Mouse (Mus musculus) heart, postnatal 0 days (tissue): Measurements from ENCODE around the gene Gfod1. TPM values are rescaled to one million over a fixed set of nuclear protein-coding genes. Genes with fewer than 3 reads are reported as not detected.

Experiments
- ATAC-seq: fragments of 200-750 bp; cut with Nextera tagmentation; 2 replicates; pipeline ENCODE4 v1.8.0; 2017; ENCODE audit warnings: low read depth, moderate number of reproducible peaks, moderate library complexity; ENCODE audit not compliant: insufficient read depth
- DNase-seq: peaks from one replicate; pipeline ENCODE4 v3.0.0-alpha.2; 2016; ENCODE audit warnings: low spot score
- H3K27ac ChIP-seq: fragments of 300-500 bp; sonication (generic); 2 replicates; pipeline ENCODE4 v1.5.1; 2014; ENCODE audit warnings: low read depth, mild to moderate bottlenecking
- H3K27me3 ChIP-seq: fragments of 300-500 bp; sonication (generic); 2 replicates; pipeline ENCODE4 v1.6.1; 2014; ENCODE audit warnings: low read length, mixed read lengths; ENCODE audit not compliant: control insufficient read depth, insufficient read depth
- H3K36me3 ChIP-seq: fragments of 300-500 bp; sonication (generic); replicated peaks from 2 replicates; pipeline ENCODE4 v1.6.1; 2014; ENCODE audit warnings: low read length, mixed read lengths; ENCODE audit not compliant: control insufficient read depth, insufficient read depth
- H3K4me1 ChIP-seq: fragments of 300-500 bp; sonication (generic); 2 replicates; pipeline ENCODE4 v1.6.1; 2014; ENCODE audit warnings: antibody characterized with exemption; ENCODE audit not compliant: control insufficient read depth, insufficient read depth
- H3K4me2 ChIP-seq: fragments of 300-500 bp; sonication (generic); 2 replicates; pipeline ENCODE4 v1.6.1; 2014; ENCODE audit warnings: low read depth, mild to moderate bottlenecking, low read length, moderate library complexity
- H3K4me3 ChIP-seq: fragments of 300-500 bp; sonication (generic); 2 replicates; pipeline ENCODE4 v1.5.1; 2014; ENCODE audit warnings: low read depth, low read length
- H3K9ac ChIP-seq: fragments of 300-500 bp; sonication (generic); replicated peaks from 2 replicates; pipeline ENCODE4 v1.6.1; 2014; ENCODE audit warnings: low read depth, low read length, mixed read lengths
- H3K9me3 ChIP-seq: fragments of 300-500 bp; sonication (generic); replicated peaks from 2 replicates; pipeline ENCODE4 v1.6.1; 2016; ENCODE audit warnings: low read length; ENCODE audit not compliant: control insufficient read depth
- CTCF ChIP-seq: IDR thresholded peaks from 2 replicates; pipeline ENCODE4 v1.5.1; 2016; ENCODE audit warnings: antibody characterized with exemption, control low read depth, low read depth
- EP300 ChIP-seq: IDR thresholded peaks from 2 replicates; pipeline ENCODE4 v1.6.1; 2016; ENCODE audit warnings: antibody characterized with exemption, low read depth
- WGBS: fragments of 180-500 bp; shearing (Covaris S2); extraction: QIAGEN DNeasy Blood & Tissue Kit; methylation state at CpG from one replicate; pipeline ENCODE4 v1.1.7; 2014; 5-methylcytosine and 5-hydroxymethylcytosine counted together
- polyA plus RNA-seq: library from polyadenylated mRNA; unstranded; fragments of >200 nt; fragmentation: Nextera tagmentation; extraction: Ambion mirVana; gene quantifications from 2 replicates; pipeline ENCODE4 v1.2.1, GENCODE M21; 2015
- total RNA-seq: library from RNA; depleted of rRNA; stranded (reverse); fragments of >200 nt; gene quantifications from 2 replicates; pipeline ENCODE4 v1.2.3, GENCODE M21; 2014; ENCODE audit warnings: low replicate concordance

Gfod1 gene
- total and polyA plus RNA-seq, 2 experiments from 2014 or later, result 2.5 to 20.5 TPM

DNA sequence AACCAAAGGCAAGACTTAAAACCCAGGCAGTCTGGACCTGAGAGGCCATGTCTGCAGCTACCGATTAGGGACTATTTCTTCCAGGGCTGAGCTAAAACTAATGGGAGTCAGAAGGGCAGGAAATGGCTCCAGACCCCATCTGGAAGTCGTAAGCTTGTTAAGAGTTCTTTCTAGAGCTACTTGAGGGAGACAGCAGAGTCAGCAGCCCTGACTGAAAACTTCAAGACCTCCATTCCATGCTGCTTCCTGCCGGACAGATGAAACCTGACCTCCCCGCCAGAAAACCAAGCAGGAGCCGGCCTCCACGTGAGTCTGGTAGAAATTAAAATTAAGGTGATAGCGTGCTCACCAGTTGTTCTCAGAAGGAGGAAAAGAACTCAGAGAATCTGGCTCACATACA is 60.2 kb downstream of the Gfod1 start:
- WGBS, result 48% methylated on average over 7 of the region's 7 CpGs
- no peak overlapping the region for H3K27ac ChIP-seq
- TF ChIP-seq EP300 (no peak), CTCF (no peak)

DNA sequence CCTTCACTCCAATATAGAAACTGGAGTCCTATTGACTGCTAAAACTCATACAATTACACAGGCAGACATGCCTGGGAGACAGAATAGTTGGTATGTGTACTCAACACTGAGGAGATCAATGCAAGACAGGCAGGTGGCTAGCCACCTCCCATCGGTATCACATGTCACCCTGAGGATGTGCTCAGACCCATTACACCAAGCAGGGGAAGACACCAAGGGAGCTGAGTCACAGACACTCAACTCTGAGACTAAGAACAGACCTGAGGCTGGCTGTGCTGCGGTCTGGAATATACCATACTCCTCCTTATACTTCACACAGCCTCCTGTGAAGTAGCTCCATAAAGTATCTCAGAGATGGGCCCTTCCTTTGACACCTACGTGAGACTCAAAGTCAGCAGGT is 60.7 kb downstream of the Gfod1 start:
- 86% methylated on average over 3 of the region's 3 CpGs for WGBS
- no peaks in the 10 kb centered on the region for H3K9me3 ChIP-seq
- H3K36me3 ChIP-seq, result no peaks in the 10 kb centered on the region
- DNase-seq (no peak), ATAC-seq (no peak)
- H3K4me2 ChIP-seq, result no peak overlapping the region
- no peaks in the 10 kb centered on the region for H3K27me3 ChIP-seq
- peaks cover 43% of the 10 kb centered on the region for H3K4me1 ChIP-seq
- no peak for TF ChIP-seq CTCF
- no peak for TF ChIP-seq EP300
- no peak overlapping the region for H3K9ac ChIP-seq
- H3K4me3 ChIP-seq, result no peak overlapping the region
- no peak overlapping the region for H3K27ac ChIP-seq

More for the DNA sequence above, 60.2 kb downstream of the Gfod1 start:
- H3K27me3 ChIP-seq, result no peaks in the 10 kb centered on the region
- no peaks in the 10 kb centered on the region for H3K36me3 ChIP-seq
- H3K9me3 ChIP-seq, result no peaks in the 10 kb centered on the region
- no peak overlapping the region for H3K4me3 ChIP-seq
- peaks cover 43% of the 10 kb centered on the region for H3K4me1 ChIP-seq
- no peak overlapping the region for H3K4me2 ChIP-seq
- no peak overlapping the region for H3K9ac ChIP-seq
- ATAC-seq, result no peak
- DNase-seq, result no peak

- WGBS, result 72% methylated on average over 2 of the region's 2 CpGs
- no peak for ATAC-seq
- TF ChIP-seq CTCF (no peak), EP300 (no peak)
Observed at GRCm38 (mm10) chr13:43241750-43242149, 62.2 kb downstream of the Gfod1 start.

GRCm38 (mm10) chr13:43241069-43241468 is 62.9 kb downstream of the Gfod1 start:
- Histone ChIP-seq H3K27me3 (no peaks in the 10 kb centered on the region), H3K4me1 (peaks cover 54% of the 10 kb centered on the region), H3K4me2 (no peak overlapping the region), H3K9me3 (no peaks in the 10 kb centered on the region), H3K9ac (no peak overlapping the region), H3K4me3 (no peak overlapping the region), H3K36me3 (no peaks in the 10 kb centered on the region), H3K27ac (peak overlapping the region; percentile 40)
- DNase-seq, result peak; percentile 65
- ATAC-seq, result peak; percentile 25
- WGBS, result 0% methylated on average over 1 of the region's 1 CpGs
- TF ChIP-seq CTCF (peak; percentile 8; the same call in 1 of the 2 replicates), EP300 (no peak)

More at GRCm38 (mm10) chr13:43241750-43242149, 62.2 kb downstream of the Gfod1 start:
- H3K4me3 ChIP-seq, result no peak overlapping the region
- peaks cover 48% of the 10 kb centered on the region for H3K4me1 ChIP-seq
- no peaks in the 10 kb centered on the region for H3K36me3 ChIP-seq
- H3K27ac ChIP-seq, result no peak overlapping the region
- H3K9ac ChIP-seq, result no peak overlapping the region; the same call in 1 of the 2 replicates
- H3K27me3 ChIP-seq, result no peaks in the 10 kb centered on the region
- DNase-seq, result no peak
- no peaks in the 10 kb centered on the region for H3K9me3 ChIP-seq
- no peak overlapping the region for H3K4me2 ChIP-seq

DNA sequence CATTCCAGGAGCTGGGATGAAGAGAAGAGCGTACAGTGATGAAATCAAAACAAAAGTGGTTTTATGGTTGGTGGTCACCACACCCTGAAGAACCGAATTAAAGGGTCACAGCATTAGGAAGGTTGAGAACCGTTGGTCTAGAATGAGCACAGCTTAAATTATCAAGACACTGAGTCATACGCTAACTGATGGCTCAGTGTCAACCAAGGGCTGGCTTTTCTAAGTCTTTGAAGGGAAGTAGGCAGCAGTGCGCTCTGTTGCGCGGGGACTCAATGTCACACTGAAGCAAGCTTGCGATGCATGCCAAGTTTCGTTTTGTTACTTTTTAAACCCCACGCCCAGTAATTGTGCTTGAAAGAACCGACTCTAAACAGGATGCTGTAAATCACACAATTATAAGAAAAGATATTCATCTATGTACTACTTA is 64.2 kb downstream of the Gfod1 start:
- DNase-seq (no peak), ATAC-seq (no peak)
- no peaks in the 10 kb centered on the region for H3K36me3 ChIP-seq
- WGBS, result 66% methylated on average over 11 of the region's 11 CpGs
- TF ChIP-seq CTCF, result no peak
- TF ChIP-seq EP300, result no peak
- 0 out of 2 replicates have a peak overlapping the region, but pooled peaks have one; percentile 40 for H3K27ac ChIP-seq
- no peaks in the 10 kb centered on the region for H3K9me3 ChIP-seq
- H3K4me1 ChIP-seq, result peaks cover 67% of the 10 kb centered on the region
- H3K4me3 ChIP-seq, result no peak overlapping the region
- no peak overlapping the region for H3K4me2 ChIP-seq
- H3K9ac ChIP-seq, result no peak overlapping the region
- no peaks in the 10 kb centered on the region for H3K27me3 ChIP-seq

DNA sequence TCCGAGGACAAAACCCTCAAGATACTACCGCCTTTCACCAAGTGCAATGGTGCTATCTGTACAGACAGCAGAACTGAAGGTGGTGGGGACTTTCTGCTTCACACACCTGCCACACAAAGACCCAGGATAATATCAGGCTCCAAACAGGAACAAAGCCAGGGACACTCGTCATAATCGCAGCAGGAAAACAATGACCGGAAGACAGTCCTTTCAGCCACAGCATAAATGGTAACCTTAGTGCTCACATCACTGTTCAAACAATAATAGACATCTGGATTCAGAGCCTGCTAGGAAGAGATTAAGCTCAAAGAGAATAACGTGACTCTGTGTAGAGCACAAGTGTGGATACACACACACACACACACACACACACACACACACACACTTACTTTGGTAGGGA is 67.3 kb downstream of the Gfod1 start:
- Histone ChIP-seq H3K4me2 (no peak overlapping the region), H3K4me3 (no peak overlapping the region), H3K9ac (no peak overlapping the region), H3K9me3 (no peaks in the 10 kb centered on the region), H3K27me3 (no peaks in the 10 kb centered on the region), H3K36me3 (no peaks in the 10 kb centered on the region), H3K4me1 (peaks cover 72% of the 10 kb centered on the region), H3K27ac (peak overlapping the region; percentile 75)
- WGBS, result 12% methylated on average over 6 of the region's 6 CpGs
- DNase-seq (peak; percentile 71), ATAC-seq (peak; percentile 12)
- TF ChIP-seq CTCF, result no peak
- peak; percentile 76 for TF ChIP-seq EP300
